Mouse (Mus musculus) adrenal gland, adult (tissue): ENCODE results near the gene Rp2.
"Not testable (repeated sequence)": the region's sequence is repeated elsewhere in the genome, so short reads cannot be mapped to it uniquely, and the experiment has no call there.

Experiments used
- DNase-seq, 2 experiments: peaks; one replicate each; pipeline ENCODE4 v3.0.0; 2022 to 2023; ENCODE audit warnings: low spot score in 1 of 2; ENCODE audit not compliant: inconsistent age in 2 of 2

Rp2 gene

GRCm38 (mm10) chrX:20364391-20365365 lies at the start of gene Rp2:
Gene Rp2, plus strand, starts transcription at chrX:20364481.
- peak; percentile 85 to 91 for DNase-seq

DNA sequence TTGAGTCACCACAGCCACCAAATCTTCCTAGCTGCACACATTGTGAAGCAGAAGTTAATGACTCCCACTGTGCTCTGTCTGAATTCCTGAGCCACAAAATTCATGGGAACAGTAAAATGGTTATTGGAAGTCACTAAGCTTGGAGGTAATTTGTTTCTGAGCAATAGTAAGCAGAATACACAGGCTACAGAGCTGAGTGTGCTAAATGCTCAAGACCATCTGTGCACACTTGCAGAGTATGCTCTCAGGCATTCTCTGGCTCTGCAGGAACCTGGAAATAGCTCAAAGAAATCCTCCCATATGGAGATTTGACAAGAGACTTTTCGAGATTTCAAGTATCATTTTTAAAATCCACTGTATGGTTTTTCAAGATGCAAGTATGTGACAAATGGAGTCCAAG lies 31.5 kb upstream of the Rp2 start:
- no peak for DNase-seq

GRCm38 (mm10) chrX:20335722-20336121 lies 28.6 kb upstream of the Rp2 start:
- peak; percentile 32 to 82 for DNase-seq

- DNase-seq: no peak
Observed at GRCm38 (mm10) chrX:20344980-20345379, 19.3 kb upstream of the Rp2 start.

DNA sequence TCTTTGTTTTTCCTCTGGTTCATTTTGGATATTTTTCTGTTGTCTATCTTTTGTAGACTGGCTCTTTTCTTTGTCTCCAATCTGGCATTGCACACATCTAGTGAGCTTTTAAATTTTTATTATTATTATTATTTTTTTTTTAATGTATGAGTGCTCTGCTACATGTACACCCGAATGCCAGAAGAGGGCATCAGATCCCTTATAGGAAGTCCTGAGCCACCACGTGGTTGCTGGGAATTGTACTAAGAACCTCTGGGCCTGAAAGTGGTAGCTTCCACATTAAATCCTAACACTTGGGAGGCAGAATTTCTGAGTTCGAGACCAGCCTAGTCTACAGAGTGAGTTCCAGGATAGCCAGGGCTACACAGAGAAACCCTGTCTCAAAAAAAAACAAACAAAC lies 17.9 kb upstream of the Rp2 start:
- no peak for DNase-seq

- DNase-seq: not testable (repeated sequence)
Observed at GRCm38 (mm10) chrX:20350241-20350640, 14.0 kb upstream of the Rp2 start.

GRCm38 (mm10) chrX:20355283-20355682 lies 9.0 kb upstream of the Rp2 start:
- no peak for DNase-seq

DNA sequence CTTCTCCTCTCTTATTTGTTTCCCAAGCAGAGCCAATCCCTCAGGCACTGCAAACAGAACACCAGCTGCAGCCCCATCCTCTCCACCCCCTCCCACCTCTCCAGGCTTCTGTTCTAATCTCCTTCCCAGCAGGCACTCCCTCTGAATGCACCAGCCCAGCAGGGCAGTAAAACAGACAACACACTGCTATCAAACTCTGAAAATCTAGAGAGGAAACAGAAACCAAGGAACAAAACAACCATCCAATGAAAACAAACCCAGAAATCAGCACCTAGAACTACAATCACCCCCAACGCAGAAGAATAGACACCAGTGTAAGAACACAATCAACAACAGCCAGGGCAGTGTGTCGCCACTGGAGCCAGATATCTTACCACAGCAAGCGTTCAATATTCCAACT lies 8.0 kb upstream of the Rp2 start:
- no peak for DNase-seq

DNA sequence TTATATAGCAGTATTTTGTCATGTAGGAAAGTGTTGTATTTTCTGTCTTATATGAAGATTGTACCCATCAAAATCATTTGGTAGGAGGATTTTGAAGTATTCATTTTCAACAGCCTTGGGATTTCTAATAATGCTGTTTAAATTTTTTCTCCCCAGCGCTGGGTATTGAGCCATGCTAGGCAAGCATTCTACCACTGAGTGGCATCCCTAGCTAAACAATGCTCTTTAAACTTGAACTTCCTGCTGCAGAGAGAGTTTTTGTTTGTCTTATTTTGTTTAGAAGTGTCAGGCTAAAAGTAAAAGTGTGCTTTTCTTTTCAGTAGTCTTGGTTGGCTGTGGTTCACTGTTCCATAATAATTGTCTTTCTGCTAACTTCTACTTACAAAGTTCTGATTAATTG lies 1.8 kb downstream of the Rp2 start:
- no peak for DNase-seq

DNA sequence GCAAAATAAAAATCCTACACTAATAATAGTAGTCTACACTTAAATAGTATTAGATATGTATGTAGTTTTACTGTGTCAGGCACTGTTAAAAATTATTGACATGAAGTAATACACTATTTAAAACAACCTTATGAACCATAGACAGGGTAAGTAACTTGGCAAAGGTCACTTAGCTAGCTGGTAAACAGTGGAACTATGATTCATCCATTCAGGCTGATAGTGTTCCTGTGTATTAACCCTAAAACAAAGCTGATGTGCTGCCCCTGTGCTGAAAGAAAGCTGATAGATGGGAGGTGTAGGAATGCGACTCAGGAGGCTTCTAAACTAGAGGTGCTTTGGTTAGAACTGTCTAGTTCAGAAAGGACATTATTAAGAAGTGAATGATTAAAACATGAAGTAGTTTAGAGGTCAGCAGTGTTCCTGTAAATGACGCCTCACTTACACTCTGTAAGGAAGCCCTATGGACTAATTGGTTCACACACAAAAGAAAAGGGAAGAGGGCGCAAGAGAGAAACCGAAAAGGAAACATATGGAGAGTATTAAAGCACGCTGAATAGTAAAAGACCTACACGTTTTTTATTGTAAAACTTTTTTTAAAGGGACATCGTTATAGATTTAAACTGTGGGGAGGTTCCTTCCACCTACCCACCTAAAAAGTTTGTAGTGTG lies 15.2 kb downstream of the Rp2 start:
- DNase-seq: no peak

DNA sequence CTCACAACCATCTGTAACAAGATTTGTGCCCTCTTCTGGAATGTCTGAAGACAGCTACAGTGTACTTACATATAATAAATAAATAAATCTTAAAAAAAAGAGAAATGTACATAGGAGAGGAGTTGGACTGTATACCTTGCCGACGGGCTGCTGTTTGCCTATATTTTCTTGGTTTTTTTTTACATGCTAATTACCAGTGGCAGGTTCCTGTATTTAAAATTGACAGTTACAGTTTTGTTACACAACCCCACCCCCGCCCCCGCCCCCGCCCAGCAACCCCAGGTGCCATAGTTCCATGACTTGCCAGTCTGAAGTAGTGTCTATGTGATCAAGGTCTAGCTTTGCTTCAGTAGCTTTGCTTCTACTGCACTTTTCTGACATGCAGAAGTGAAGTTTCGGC lies 18.0 kb downstream of the Rp2 start:
- no peak for DNase-seq

GRCm38 (mm10) chrX:20387006-20387405 lies 22.7 kb downstream of the Rp2 start:
- no peak for DNase-seq

DNA sequence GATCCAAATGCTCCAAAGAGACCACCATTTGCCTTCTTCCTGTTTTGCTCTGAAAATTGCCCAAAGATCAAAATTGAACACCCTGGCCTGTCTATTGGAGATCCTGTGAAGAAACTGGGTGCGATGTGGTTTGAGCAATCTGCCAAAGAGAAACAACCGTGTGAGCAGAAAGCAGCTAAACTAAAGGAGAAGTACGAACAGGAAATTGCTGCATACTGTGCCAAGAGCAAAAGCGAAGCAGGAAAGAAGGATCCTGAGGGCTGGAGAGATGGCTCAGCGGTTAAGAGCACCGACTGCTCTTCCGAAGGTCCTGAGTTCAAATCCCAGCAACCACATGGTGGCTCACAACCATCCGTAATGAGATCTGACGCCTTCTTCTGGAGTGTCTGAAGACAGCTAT lies 27.7 kb downstream of the Rp2 start:
- not testable (repeated sequence) for DNase-seq

- DNase-seq: no peak
Observed at GRCm38 (mm10) chrX:20392942-20393341, 28.7 kb downstream of the Rp2 start.

DNA sequence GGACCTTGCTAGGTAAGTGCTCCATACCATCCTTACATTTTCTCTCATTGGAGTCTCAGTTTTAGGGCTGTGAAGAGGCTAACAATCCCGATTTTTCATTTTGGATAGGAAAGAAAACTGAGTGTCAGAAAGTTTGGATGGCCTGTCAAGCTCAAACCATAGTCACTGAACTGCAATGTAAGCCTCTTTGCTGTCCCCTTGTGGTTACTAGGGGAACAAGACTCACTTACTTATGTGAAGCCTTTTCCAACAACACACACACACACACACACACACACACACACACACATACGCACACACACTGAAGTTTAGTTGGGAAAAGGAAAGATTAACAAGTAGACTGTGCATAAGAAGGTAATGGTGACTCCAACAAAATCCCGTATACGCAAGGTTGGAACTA lies 39.8 kb downstream of the Rp2 start:
- no peak for DNase-seq

DNA sequence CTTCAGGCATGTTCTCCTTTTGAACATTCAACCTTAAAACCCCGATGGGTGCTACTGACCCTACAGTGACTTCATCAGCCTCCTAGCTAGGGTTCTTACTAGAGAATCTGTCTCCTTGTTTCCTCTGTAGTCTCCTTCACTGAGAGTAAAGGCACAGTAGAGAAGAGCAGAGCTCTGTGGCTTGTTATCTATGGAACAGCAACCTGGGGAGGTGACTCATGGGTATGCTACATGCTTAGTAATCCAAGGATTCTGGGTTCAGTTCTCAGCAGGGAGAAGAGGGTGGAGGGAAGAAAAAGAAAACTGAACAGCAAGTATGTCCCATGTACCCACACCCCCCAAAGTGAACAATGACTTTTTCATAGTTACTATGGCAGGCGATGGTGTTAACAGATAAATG lies 42.6 kb downstream of the Rp2 start:
- DNase-seq: no peak

- no peak for DNase-seq
Observed at GRCm38 (mm10) chrX:20407676-20408075, 43.4 kb downstream of the Rp2 start.

- no peak for DNase-seq
Observed at GRCm38 (mm10) chrX:20411382-20411781, 47.1 kb downstream of the Rp2 start.

- no peak for DNase-seq
Observed at GRCm38 (mm10) chrX:20412221-20412620, 47.9 kb downstream of the Rp2 start.

DNA sequence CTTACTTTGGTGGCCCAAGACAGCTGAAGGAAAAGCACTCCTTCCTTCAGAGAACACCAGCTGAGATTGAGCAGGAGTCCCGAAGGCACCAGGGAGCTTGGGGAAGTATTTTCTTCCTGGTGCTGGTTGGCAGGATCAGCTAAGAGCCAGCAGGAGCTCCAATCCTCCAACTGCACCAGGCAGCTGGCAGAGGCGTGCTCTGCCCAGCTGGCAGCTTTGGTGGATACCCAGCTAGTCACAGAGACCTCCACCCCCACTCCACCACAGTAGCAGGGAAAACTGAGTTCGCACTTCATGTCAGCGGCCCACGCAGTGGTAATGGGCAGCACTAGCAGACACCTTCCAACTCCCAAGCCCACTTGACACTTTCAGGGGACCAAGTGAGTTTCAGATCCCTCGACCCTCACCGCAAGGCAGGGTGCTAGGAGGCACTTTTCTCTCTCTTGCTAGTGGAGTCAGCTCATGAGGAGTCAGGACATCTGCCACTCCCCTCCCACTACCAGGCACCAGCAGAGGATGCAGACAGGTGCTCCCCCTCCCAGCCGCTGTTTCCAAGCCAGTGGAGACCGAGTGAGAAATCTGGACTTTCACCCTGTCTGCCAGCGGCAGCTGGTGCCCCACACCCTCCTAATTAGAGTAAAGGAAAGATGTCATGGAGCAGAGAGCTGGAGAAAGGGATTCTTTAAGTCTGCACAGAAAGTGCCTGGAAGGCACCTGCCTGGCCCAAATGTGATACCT lies 50.8 kb downstream of the Rp2 start:
- DNase-seq: no peak

GRCm38 (mm10) chrX:20418461-20418860 lies 54.2 kb downstream of the Rp2 start:
- peak in 1 of 2 experiments; percentile 61 for DNase-seq

DNA sequence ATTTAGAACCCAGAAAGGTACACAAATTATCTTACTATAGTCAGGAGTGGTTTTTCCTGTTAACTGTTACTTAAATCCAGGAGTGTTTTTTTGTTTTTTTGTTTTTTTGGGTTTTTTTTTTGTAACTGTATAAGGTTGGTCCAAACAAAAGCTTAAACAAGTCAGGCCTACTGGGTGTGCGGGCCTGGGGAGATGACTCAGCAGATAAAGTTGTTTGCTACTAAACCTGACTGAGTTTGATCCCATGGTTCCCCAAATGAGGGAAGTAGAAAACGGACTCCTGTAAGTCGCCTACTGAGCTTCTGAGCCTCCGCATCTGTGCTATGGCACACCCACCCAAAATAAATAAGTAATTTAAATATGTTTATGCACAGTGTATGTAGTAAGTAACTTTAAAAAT lies 55.3 kb downstream of the Rp2 start:
- DNase-seq: no peak
